Mouse (Mus musculus): Measurements from ENCODE around the gene Pla2g4b. TPM values are rescaled to one million over a fixed set of nuclear protein-coding genes. Genes with fewer than 3 reads are reported as not detected.

The Pla2g4b gene
- polyA plus RNA-seq, 1 experiment from 2014 or later: 3.2 TPM

DNA sequence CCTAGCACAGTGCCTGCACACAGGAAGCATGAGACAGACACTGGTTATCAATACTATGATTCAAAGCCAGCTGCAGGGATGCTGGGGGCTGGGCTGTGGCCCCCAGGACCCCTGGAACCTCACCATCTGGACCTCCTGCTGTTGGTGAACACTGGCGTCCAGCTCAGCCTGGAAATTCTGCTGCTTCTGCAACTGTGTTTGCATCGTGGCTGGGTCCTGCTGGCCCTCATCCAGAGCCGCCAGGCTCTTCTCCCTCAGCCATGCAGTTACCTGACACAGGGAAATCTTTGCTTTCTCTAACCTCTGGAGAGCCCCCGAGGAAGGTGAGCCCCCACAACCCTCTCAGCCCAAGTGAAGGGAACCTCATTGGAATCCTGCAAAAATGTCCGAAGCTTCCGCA is 18.2 kb downstream of the Pla2g4b start:
- Histone ChIP-seq H3K9me3 (ENCODE audit: control insufficient read depth, low read length) (no peaks in the 10 kb centered on the region), H3K9ac (replicated peaks; ENCODE audit: low read depth, low read length) (no peak overlapping the region), H3K4me2 (ENCODE audit: low read depth, low read length) (no peak overlapping the region), H3K27me3 (ENCODE audit: control insufficient read depth, insufficient read depth, low read length) (no peaks in the 10 kb centered on the region), H3K4me1 (ENCODE audit: control insufficient read depth, insufficient read depth, low read length) (no peaks in the 10 kb centered on the region), H3K36me3 (ENCODE audit: control insufficient read depth, insufficient read depth, low read length) (no peaks in the 10 kb centered on the region), H3K4me3 (ENCODE audit: low read depth, low read length) (no peak overlapping the region), H3K27ac (ENCODE audit: low read depth, low read length) (no peak overlapping the region)
- 73% methylated on average over 6 of the region's 6 CpGs for WGBS
- ATAC-seq (ENCODE audit: low read depth): no peak

DNA sequence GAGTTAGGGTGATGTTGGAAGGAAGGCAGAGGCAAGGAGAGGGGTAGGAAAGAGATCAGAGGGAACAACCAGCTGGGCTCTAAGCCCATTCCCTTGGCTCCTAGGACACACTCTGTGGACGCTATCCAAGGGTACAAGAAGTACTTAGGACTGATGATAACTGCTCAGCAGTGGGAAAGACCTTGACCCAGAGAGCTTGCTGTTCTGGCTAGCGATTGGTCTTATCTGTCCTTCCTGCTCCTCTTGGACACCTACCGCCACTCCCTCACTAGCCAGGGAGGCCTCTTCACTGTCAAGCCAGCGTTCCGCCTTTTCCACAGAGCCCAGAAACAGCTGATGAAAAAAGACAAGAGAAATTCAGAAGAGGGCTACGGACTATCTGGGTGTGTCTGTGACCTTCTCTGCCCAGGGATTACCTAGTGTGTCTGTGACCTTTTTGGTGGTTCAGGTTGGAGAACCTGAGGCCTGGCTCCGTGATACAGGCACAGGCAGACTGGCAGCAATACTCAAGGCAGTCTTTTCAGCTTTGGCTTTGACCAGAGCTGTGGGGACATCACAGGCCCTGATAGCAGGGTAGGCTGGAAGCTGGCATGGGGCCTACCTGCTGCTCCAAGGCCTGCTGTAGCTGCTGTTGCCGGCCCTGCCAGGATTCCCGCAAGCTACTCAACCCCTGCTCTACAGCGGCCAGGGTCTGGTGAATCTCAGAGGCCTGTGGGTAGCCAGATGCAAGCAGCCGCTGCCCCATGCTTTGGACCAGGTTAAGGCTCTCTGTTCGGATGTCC is 21.7 kb downstream of the Pla2g4b start:
- no peaks in the 10 kb centered on the region for H3K36me3 ChIP-seq (ENCODE audit: control insufficient read depth, insufficient read depth, low read length)
- ATAC-seq (ENCODE audit: low read depth): no peak
- 92% methylated on average over 12 of the region's 12 CpGs for WGBS
- H3K4me3 ChIP-seq (ENCODE audit: low read depth, low read length): no peak overlapping the region
- H3K9me3 ChIP-seq (ENCODE audit: control insufficient read depth, low read length): no peaks in the 10 kb centered on the region
- no peaks in the 10 kb centered on the region for H3K4me1 ChIP-seq (ENCODE audit: control insufficient read depth, insufficient read depth, low read length)
- no peak overlapping the region for H3K9ac ChIP-seq (replicated peaks; ENCODE audit: low read depth, low read length)
- no peaks in the 10 kb centered on the region for H3K27me3 ChIP-seq (ENCODE audit: control insufficient read depth, insufficient read depth, low read length)
- no peak overlapping the region for H3K27ac ChIP-seq (ENCODE audit: low read depth, low read length)
- no peak overlapping the region for H3K4me2 ChIP-seq (ENCODE audit: low read depth, low read length)

DNA sequence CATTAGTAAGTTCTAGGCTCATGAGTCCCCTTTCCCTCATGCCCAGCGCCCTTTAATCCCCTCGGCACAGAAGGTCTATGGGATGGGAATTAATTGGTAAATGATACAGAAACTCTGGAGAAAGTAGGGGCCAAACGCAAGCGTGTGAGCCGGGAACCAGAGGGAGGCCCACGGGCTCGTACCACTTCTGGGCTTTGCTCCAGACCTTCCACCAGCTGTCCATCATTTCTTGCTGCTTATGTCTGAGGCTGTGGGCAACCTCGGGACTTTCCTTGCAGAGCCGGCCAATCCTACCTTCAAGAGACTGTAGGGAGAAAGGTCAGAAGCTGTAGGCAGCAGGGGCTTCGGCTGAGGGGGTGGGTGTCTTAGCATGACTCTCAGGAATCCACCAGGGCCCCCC is 22.7 kb downstream of the Pla2g4b start:
- ATAC-seq (ENCODE audit: low read depth): no peak
- H3K9me3 ChIP-seq (ENCODE audit: control insufficient read depth, low read length): no peaks in the 10 kb centered on the region

DNA sequence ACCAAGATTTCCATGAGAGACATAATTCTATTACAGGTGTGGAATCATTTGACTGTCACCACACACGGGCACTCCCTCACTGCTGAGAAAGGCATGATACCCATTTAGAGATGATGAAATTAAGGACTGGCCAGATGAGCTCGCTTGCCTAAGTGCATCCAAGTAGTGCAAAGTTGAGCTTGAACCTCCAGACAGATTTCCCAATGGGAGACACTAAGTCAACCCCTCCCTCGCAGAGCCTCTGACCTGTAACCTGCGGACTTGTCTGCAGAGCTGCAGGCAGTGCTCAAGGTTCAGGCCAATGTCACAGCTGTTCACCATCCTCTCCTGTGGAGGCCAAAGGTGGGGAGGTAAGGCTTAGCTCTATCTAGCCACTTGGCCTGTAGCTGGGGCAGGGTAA is 25.6 kb downstream of the Pla2g4b start:
- Histone ChIP-seq H3K4me2 (ENCODE audit: low read depth, low read length) (no peak overlapping the region), H3K9ac (replicated peaks; ENCODE audit: low read depth, low read length) (no peak overlapping the region), H3K4me1 (ENCODE audit: control insufficient read depth, insufficient read depth, low read length) (no peaks in the 10 kb centered on the region), H3K36me3 (ENCODE audit: control insufficient read depth, insufficient read depth, low read length) (no peaks in the 10 kb centered on the region), H3K9me3 (ENCODE audit: control insufficient read depth, low read length) (no peaks in the 10 kb centered on the region), H3K4me3 (ENCODE audit: low read depth, low read length) (no peak overlapping the region), H3K27me3 (ENCODE audit: control insufficient read depth, insufficient read depth, low read length) (no peaks in the 10 kb centered on the region), H3K27ac (ENCODE audit: low read depth, low read length) (no peak overlapping the region)
- ATAC-seq (ENCODE audit: low read depth): no peak
- WGBS: 87% methylated on average over 4 of the region's 4 CpGs

More for the DNA sequence above, 22.7 kb downstream of the Pla2g4b start:
- Histone ChIP-seq H3K27me3 (ENCODE audit: control insufficient read depth, insufficient read depth, low read length) (no peaks in the 10 kb centered on the region), H3K4me1 (ENCODE audit: control insufficient read depth, insufficient read depth, low read length) (no peaks in the 10 kb centered on the region), H3K36me3 (ENCODE audit: control insufficient read depth, insufficient read depth, low read length) (no peaks in the 10 kb centered on the region), H3K4me2 (ENCODE audit: low read depth, low read length) (no peak overlapping the region), H3K27ac (ENCODE audit: low read depth, low read length) (no peak overlapping the region), H3K9ac (replicated peaks; ENCODE audit: low read depth, low read length) (no peak overlapping the region), H3K4me3 (ENCODE audit: low read depth, low read length) (no peak overlapping the region)
- WGBS: 90% methylated on average over 10 of the region's 10 CpGs

DNA sequence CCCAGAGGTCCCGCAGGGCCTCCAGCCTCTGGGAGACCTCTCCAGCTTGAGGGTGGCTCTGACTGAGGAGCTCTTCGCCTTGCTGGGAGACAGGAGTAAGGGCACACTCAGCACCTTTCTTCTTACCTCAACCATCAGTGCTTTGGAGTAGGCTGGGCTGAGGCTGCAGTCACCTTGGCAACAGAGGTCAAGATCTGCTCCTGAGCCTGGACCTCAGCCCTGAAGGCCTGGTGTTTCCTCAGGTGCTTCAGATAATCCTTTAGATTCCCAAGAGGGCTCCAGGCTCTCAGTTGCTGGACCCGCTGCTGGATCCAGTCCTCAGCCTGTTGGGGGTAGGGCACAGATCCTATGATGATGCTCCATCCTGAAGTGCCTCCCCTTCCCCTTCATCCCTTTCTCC is 26.2 kb downstream of the Pla2g4b start:
- Histone ChIP-seq H3K27ac (ENCODE audit: low read depth, low read length) (no peak overlapping the region), H3K9ac (replicated peaks; ENCODE audit: low read depth, low read length) (no peak overlapping the region), H3K4me1 (ENCODE audit: control insufficient read depth, insufficient read depth, low read length) (no peaks in the 10 kb centered on the region), H3K9me3 (ENCODE audit: control insufficient read depth, low read length) (no peaks in the 10 kb centered on the region), H3K4me2 (ENCODE audit: low read depth, low read length) (no peak overlapping the region), H3K36me3 (ENCODE audit: control insufficient read depth, insufficient read depth, low read length) (no peaks in the 10 kb centered on the region), H3K27me3 (ENCODE audit: control insufficient read depth, insufficient read depth, low read length) (no peaks in the 10 kb centered on the region), H3K4me3 (ENCODE audit: low read depth, low read length) (no peak overlapping the region)
- ATAC-seq (ENCODE audit: low read depth): no peak
- WGBS: 85% methylated on average over 3 of the region's 3 CpGs

DNA sequence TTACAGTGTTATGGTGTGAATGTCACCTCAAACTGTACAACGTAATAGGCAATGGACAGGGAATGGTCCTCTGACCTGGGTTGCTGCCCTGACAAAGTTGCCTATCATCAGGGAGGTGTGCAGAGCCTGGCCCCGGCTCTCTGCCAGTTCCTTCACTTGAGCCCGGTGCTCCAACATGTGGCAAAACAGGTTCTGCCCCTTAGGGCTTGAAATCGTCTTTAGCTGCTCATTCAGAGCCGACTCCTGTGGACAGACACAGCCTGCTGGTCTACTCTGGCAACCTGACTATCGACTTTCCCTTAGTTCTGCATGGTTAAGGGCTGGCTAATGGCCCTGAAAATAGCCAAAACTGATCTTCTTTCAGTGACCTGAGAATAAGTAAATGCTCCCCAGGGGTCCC is 27.0 kb downstream of the Pla2g4b start:
- no peaks in the 10 kb centered on the region for H3K27me3 ChIP-seq (ENCODE audit: control insufficient read depth, insufficient read depth, low read length)

DNA sequence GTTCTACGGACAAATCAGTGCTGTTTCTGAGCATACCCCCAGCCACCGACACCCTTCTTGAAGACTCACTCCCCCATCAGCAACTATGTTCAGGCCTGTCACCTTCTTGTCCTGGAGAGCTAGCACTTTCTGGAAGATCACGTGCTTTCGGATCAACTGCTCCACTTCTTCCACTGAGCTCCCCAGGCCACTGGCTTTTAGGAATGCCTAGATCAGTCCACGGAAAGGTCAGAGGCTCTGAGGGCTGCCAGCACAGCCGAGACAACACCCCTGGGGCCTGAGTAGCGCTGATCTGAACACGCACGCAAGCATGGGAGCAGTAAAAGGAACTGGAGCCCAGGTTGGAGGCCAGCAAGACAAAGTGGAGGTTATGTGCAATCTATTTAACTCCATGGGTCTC is 27.4 kb downstream of the Pla2g4b start:
- H3K9me3 ChIP-seq (ENCODE audit: control insufficient read depth, low read length): no peaks in the 10 kb centered on the region
- no peak for ATAC-seq (ENCODE audit: low read depth)
- no peaks in the 10 kb centered on the region for H3K4me1 ChIP-seq (ENCODE audit: control insufficient read depth, insufficient read depth, low read length)
- 65% methylated on average over 9 of the region's 9 CpGs for WGBS
- H3K27ac ChIP-seq (ENCODE audit: low read depth, low read length): no peak overlapping the region
- H3K4me3 ChIP-seq (ENCODE audit: low read depth, low read length): no peak overlapping the region
- no peak overlapping the region for H3K4me2 ChIP-seq (ENCODE audit: low read depth, low read length)
- no peak overlapping the region for H3K9ac ChIP-seq (replicated peaks; ENCODE audit: low read depth, low read length)
- H3K36me3 ChIP-seq (ENCODE audit: control insufficient read depth, insufficient read depth, low read length): no peaks in the 10 kb centered on the region
- no peaks in the 10 kb centered on the region for H3K27me3 ChIP-seq (ENCODE audit: control insufficient read depth, insufficient read depth, low read length)

More for the DNA sequence above, 27.0 kb downstream of the Pla2g4b start:
- no peak overlapping the region for H3K9ac ChIP-seq (replicated peaks; ENCODE audit: low read depth, low read length)
- no peaks in the 10 kb centered on the region for H3K9me3 ChIP-seq (ENCODE audit: control insufficient read depth, low read length)
- no peak overlapping the region for H3K4me3 ChIP-seq (ENCODE audit: low read depth, low read length)
- no peak for ATAC-seq (ENCODE audit: low read depth)
- H3K4me1 ChIP-seq (ENCODE audit: control insufficient read depth, insufficient read depth, low read length): no peaks in the 10 kb centered on the region
- no peak overlapping the region for H3K27ac ChIP-seq (ENCODE audit: low read depth, low read length)
- H3K4me2 ChIP-seq (ENCODE audit: low read depth, low read length): no peak overlapping the region
- WGBS: 72% methylated on average over 6 of the region's 6 CpGs
- H3K36me3 ChIP-seq (ENCODE audit: control insufficient read depth, insufficient read depth, low read length): no peaks in the 10 kb centered on the region

DNA sequence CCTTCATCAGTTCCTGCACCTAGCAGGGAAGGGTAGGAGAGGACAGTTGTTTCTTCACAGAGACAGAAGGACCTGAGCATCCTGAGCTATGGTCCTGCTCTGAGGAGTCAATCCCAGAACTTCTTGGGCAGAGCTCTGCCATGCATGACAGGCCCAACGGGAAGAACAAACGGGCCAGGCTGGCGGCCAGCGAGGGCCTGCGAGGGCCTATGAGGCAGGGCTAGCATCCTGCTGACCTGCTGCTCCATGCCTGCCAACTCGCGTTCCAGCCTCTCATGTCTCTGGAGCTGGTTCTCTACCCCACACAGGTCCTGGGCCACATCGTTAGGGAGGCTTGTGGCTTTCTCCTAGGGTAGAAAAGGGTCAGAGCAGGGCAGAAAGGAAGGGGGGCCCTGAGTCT is 29.0 kb downstream of the Pla2g4b start:
- H3K27me3 ChIP-seq (ENCODE audit: control insufficient read depth, insufficient read depth, low read length): no peaks in the 10 kb centered on the region
- WGBS: 85% methylated on average over 8 of the region's 8 CpGs
- no peak overlapping the region for H3K4me3 ChIP-seq (ENCODE audit: low read depth, low read length)
- H3K9me3 ChIP-seq (ENCODE audit: control insufficient read depth, low read length): no peaks in the 10 kb centered on the region
- no peak overlapping the region for H3K27ac ChIP-seq (ENCODE audit: low read depth, low read length)
- H3K9ac ChIP-seq (replicated peaks; ENCODE audit: low read depth, low read length): no peak overlapping the region
- no peaks in the 10 kb centered on the region for H3K4me1 ChIP-seq (ENCODE audit: control insufficient read depth, insufficient read depth, low read length)
- ATAC-seq (ENCODE audit: low read depth): no peak
- H3K4me2 ChIP-seq (ENCODE audit: low read depth, low read length): no peak overlapping the region
- H3K36me3 ChIP-seq (ENCODE audit: control insufficient read depth, insufficient read depth, low read length): no peaks in the 10 kb centered on the region

DNA sequence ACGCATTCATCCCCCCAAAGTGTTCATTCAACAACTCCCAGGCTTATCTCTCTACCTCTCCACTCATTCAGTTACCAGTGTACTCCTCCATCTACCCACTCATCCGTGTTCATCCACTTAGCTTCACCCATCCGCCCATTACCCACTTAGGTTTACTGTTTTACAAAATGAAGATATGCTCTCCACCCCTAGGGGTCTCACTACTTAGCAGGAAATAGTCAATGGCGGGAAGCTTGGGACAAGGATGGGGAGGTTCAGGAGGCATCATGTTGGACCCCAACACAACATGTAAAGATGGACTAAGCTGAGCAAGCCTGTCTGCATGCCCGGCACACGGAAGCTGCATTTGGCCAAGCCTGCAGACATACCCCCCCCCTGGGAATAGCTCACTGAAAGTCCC is 31.4 kb downstream of the Pla2g4b start:
- Histone ChIP-seq H3K27me3 (ENCODE audit: control insufficient read depth, insufficient read depth, low read length) (no peaks in the 10 kb centered on the region), H3K36me3 (ENCODE audit: control insufficient read depth, insufficient read depth, low read length) (no peaks in the 10 kb centered on the region), H3K27ac (ENCODE audit: low read depth, low read length) (no peak overlapping the region), H3K4me1 (ENCODE audit: control insufficient read depth, insufficient read depth, low read length) (no peaks in the 10 kb centered on the region), H3K9me3 (ENCODE audit: control insufficient read depth, low read length) (no peaks in the 10 kb centered on the region), H3K4me3 (ENCODE audit: low read depth, low read length) (no peak overlapping the region), H3K9ac (replicated peaks; ENCODE audit: low read depth, low read length) (no peak overlapping the region), H3K4me2 (ENCODE audit: low read depth, low read length) (no peak overlapping the region)
- no peak for ATAC-seq (ENCODE audit: low read depth)
- WGBS: 89% methylated on average over 6 of the region's 6 CpGs

Data from neural tube, embryonic 14.5 days (tissue).